Mouse (Mus musculus): Measurements from ENCODE around the gene Rag2. TPM values are rescaled to one million over a fixed set of nuclear protein-coding genes. Genes with fewer than 3 reads are reported as not detected.

Gene Rag2
- not detected for total RNA-seq (2022)

DNA sequence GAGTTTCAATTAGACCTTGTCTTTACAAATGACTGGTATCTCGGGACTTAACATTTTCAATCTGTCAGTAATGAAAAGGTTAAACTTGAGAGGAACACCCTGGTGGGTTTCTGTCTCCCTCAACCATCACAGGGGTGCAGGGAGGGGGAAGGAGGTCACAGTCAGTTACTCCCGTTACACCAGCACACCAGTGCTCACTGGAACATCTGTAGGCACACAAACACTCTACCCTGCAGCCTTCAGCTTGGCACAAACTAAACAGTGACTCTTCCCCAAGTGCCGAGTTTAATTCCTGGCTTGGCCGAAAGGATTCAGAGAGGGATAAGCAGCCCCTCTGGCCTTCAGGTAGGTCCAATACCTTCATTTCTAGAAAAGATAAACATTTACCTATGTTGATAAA lies at the start of gene Rag2:
TSS of gene Rag2 (plus strand) at position 193 of the 400 bp plus-strand sequence.
- no peak for DNase-seq (ENCODE audit: low spot score in 2 of 2)

DNA sequence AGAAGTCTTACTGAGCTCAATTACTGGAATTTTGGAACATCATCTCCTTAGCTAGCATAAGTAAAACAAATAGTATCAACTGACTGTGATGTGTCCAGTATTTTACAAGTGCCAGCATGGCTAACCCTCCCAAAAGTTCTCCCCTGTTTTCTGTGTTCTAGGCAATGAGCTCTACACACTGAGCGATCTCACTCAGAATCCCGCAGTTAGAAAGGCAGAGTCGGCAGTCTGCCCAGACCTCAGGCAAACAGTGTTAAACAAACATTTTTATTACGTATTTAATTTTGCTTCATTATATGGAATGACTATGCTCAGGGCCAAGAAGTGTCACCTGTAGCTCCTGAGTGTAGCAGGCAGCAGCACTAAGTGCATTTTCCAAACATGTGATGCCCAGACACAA lies 47.3 kb upstream of the Rag2 start:
- no peak for DNase-seq (ENCODE audit: low spot score in 2 of 2)

DNA sequence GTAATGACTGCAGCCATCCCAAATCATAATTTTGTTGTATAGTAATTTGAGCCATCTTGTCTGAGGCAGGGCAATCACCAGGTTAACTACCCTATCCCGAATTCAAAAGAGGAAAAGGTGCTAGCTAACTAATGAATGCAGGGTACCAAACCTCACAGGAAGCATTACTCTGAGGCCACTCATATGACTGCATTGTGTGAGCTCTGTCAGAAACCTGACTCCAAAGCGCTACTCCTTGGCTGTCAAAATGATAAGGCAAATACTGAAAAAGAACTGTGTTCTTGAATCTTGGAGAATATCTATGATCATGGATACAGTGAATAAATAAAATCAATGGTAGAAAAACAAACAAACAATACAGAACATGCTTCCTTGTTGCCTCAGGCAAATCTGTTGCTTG lies 44.5 kb upstream of the Rag2 start:
- no peak for DNase-seq (ENCODE audit: low spot score in 2 of 2)

DNA sequence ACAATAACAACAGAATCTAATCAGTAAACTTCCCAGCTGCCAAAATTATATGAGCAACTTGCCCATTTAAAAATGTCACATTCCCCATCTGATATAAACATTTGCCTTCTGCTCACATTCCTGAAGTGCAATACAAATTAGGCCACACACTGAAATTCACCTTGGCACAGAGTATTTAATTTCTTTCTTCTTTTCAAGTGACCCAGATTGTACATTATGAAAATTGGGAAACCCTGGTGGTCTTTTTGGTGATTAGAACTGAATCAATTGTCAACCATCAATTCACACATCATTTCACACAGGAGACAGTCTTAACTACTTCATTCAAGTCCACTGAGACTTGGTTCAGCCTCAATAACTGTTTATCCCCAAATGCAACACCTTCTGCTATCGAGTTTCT lies 44.1 kb upstream of the Rag2 start:
- no peak for DNase-seq (ENCODE audit: low spot score in 2 of 2)

DNA sequence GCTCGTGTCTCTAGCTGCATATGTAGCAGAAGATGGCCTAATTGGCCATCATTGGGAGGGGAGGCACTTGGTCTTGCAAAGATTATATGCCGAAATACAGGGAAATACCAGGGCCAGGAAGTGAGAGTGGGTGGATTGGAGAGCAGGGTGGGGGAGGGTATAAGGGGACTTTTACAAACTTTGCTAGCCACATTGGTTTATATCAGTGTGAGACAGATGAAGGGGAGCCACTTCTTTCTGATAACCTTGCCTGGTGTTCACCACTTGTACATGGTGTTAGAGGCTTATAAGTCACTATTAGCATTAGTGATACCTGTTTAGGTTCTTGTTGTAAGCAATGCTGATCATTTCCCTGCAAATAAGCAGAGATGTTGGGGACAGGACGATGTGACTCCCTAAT lies 43.5 kb upstream of the Rag2 start:
- DNase-seq (ENCODE audit: low spot score in 2 of 2): no peak

DNA sequence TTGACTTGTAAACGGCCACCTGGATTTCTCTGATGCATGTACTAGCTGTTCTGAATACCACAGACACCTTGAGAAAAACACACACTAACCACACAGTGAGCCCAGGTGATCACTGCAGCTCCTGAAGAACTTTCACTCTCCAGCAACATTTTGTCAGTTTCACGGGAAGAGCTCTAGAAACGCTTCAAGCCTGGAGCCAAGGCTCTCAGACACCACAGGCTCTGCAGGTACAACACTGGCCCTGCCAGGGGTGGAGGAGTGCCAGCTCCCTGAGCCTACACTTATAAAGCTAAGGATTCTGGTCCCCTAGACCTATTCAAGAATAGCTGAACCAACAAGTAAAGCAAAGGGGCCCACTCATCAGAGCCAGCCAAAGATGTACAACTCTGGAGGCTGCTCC lies 43.1 kb upstream of the Rag2 start:
- no peak for DNase-seq (ENCODE audit: low spot score in 2 of 2)

DNA sequence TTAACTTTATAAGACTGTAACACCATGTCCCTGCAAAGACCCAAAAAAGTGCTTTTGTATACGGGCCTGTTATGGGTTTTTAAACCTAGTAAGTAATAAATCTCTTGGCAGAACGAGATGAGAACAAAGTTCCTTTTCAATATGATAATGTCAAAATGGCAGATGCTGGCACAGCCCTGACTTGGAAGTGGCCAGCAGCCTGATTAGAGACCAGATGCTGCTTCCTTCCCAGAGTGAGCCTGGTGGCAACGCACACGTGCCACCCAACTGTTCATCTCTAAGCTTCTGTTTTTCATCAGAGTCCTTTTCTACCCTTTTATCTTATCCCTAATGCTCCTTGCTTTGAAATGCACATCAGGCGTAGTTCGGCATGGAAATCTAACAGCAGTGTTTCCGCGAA lies 33.2 kb upstream of the Rag2 start:
- no peak for DNase-seq (ENCODE audit: low spot score in 2 of 2)

DNA sequence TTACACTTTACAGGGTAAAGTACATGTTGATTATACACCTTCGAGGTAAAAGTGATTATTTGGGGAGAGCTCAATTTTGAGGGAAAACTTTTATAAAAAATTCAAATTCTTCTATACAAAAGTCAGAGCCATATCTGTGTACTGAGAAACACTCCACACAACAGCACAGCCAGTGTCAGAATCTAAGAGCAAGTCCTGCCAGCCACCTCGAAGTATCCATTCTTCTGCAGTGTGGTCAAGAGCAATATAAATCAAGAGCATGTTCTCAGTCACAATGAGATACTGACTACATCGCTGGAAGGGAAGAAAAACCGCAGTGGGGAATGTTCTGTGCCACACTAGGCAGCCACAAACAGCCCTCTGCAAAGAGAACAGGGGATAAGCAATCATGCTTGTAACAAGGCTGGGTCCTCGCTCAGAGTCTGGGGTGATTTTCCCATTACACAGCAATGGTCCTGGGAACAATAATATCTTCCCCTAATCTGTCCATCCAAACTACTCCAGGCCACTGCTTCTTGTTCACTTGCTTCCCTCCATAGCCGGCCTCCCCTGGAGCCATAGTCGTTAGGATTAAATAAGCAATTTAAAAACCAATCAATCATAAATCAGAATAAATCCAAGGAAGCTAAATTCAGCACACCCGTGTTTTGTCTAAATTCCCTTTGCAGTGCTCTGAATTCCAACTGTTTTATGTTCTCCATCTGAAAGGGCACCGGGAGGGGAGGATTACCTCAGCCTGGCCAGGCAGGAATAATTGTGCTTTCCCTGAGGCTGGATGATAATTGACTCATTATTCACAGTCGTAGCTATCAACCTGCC lies 32.3 kb upstream of the Rag2 start:
- no peak for DNase-seq (ENCODE audit: low spot score in 2 of 2)

DNA sequence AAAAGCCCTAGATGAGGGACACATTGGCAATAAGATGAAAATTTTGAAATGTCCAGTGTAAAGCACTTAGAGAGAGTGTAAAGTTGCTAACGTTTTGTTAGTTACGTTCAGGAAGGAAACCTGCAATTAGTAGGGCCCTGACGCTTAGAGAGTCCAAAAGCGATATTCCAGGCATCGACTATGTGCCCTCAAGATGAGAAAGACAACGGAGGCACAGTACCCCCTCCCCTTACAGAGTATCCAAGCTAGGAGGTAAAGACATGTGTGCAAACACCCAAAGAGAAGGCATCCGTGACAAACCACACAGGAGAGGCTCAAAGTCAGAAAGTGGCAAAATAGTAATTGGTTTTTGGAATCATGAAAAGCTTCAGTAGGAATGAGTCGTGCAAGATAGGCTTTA lies 31.6 kb upstream of the Rag2 start:
- DNase-seq (ENCODE audit: low spot score in 2 of 2): no peak

DNA sequence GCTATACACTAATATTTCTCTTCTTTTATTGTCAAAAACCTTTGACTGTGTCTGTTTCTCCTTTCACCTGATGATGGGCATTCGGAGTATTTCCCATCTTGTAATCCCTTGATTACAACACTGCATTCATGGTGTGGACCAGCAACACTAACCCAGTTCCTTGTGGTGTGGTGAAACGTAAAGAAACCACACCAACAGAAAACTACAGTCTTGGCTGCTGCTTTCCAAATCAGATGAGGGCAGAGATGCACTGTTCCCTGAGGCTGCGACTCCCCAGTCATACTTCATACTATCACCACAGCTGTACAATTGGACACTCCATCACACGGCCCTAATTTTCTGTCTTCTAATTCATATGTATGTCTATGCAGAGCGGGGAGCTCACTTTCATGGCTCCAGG lies 29.8 kb upstream of the Rag2 start:
- DNase-seq (ENCODE audit: low spot score in 2 of 2): no peak

DNA sequence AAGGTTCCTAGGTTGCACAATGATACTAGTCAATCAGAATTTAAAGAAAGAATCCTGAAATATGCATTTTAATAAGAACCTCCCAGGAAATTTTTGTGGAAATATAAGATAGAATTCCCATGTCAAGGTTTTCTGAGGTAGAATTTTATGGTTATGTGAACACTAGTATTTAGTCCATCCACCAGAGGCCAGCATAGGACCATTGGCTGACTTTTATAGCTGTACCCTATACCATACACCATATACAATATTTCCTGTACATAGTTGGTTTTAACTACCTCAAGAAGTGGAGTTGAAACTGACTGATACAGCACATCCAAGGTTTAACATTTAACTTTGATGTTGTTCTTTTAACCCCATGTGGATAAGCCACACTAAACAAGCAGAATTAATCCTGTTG lies 27.3 kb upstream of the Rag2 start:
- DNase-seq (ENCODE audit: low spot score in 2 of 2): no peak

DNA sequence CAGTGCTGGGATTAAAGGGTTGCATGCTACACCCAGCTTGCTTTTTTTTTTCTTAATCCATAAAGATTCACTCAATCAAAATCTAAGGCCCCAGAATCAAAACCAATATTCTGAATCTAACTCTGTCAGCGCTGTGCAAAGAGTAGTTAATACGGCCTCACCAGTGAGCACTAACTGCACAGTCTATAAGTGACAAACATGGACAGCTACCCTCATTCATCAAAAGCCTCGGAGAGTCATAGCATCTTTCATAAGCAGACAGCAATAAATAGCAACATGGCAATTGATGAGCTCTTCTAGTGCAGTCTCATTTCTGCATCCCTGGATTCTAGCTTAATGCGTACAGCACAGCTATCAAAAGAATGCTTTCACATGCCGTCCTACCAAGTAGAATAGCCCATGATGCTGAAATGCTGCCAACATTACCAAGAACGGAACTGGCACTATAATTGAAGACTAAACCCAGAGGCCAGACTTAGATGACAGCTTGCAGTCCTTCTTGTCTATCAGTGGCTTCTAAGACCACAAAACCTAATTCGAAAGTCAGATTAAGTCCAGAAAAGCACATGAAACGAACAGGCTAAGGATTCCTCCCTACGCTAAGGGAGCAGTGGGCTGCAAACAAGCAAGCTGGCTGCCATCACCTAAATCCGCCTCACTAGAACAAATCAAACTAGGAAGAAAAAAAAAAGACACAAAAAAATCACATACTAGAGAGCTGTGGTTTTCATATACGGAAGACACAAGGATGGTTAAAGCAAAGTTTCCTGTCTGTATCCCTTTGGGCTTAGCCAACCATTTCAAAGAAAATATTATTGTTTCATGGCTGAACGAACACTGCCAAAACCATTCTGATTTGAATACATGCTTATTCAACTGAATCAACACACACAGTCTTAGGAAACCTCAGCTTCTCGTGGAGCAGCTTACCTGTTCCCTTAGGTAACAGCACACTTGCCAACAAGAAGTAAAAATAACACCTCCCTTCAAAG lies 26.0 kb upstream of the Rag2 start:
- DNase-seq (ENCODE audit: low spot score in 2 of 2): no peak

DNA sequence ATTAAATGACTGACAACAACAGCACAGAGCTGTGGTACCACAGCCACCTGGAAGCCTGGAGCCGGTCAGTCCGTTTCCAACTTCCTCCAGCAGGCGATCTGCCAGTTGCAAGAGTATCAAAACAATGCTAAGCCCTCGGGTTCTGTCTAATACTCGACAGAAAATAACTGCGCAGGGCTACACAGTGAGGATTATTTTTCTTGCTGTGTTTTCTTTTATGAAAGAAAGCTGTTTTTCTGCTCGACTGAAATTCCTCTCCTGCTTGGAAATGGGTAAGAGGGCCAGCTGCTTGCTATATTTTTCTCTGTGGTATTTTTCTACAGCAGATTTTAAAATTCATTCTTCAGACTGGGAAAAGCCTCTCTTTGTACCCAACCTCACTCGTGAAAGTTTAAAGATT lies 23.8 kb upstream of the Rag2 start:
- DNase-seq (ENCODE audit: low spot score in 2 of 2): no peak

DNA sequence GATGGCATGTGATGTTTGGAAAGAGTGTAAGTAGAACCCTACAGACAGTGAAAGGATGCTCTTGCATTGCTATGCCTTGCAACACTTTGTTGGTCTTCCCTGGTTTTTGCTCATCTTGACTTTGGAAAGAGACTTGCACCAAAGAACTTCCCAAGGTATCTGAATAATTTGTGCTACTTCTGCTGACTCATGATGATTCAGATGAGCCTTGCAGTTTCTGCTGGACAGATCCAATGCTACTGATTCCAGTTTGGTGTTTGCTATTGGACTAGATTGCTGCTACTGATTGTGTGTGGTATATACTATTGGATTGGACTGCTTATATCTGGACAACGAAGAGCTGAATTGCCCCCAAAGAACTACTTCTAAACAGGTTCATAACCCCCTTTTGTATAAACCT lies 21.4 kb upstream of the Rag2 start:
- DNase-seq (ENCODE audit: low spot score in 2 of 2): no peak

DNA sequence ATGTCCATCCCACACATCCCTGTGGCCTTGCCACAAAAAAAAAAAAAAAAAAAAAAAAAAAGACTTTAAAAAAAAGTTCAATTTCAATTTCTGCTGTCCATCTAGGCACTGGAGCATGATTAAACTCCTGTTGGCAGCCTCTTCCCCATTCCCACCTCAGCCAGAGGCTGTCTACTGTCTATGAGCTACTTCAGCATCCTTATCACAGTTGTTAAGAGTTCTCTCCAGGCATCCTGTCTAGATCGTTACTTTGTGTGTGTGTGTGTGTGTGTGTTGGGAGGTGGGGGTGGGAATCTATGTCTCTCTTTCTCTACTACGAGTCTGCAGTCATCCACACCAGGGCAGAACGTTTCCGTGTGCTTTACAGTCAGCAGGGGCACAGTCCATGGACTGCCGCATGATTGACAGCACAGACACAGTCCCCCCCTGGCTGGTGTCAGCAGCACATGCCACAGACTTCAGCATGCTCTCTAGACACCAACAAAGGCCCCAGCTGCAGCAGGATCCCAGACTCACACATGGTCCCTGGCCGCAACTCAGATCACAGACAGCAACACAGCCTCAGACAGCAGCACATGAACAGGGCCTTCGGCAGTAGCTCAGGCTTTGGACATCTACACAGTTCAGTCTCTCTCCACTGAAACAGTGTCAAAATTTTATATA lies 16.2 kb upstream of the Rag2 start:
- DNase-seq (ENCODE audit: low spot score in 2 of 2): no peak

DNA sequence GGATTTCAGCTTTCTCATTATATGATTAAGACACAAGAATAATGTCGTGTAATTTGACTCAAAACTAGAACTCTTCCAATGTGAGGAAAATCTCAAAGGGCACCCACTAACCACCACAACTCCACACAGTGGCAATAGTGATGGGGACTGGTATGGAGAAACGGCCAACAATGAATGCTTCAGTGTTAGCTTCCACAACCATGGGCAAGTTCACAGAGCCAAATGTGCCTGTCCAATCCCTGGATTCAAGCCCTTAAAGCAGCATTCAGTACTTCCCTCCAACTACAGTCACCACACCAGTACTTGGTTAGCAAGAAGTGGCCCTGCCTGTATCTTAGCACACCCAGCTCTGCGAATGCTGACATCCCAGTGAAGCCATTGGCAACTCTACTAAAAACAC lies 13.7 kb upstream of the Rag2 start:
- DNase-seq (ENCODE audit: low spot score in 2 of 2): no peak

DNA sequence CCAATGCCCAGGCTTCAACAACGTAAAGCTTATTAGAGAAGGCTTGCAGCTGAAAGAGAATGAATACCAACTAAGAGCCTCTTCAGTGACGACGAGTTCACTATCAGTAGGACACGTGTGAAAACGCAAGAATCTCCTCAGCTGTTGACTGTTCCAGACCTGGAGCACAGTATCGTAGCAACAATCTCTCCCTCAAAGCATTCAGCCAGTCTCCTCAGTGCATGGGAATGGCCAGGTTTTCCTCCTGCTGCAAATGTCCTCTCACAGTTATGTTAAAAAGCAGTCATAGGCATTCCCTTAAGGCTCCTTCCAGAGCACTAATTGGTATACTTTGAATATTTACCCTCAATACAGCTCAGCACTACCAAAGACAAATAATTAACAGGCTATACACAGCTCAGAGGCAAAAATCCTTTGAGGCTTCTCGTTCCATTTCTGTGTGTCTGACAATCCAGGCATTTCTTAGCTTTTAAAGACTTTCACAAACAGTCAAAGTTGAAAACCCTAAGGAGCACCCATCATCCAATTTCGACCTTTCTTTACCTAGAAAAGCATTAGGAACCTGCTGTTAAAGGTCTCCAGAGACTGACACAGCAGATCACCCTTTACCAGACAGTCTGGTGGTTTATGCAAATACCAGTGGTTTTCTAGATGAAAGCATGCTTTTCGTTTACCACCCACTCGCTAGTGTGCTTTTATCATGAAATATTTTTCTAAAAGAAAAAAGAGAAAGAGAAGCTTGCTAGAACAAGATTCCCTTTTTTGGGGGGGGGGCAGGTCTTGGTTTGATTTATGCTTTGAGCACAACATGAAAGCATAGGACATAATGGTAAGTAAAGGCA lies 8.8 kb upstream of the Rag2 start:
- DNase-seq (ENCODE audit: low spot score in 2 of 2): no peak

DNA sequence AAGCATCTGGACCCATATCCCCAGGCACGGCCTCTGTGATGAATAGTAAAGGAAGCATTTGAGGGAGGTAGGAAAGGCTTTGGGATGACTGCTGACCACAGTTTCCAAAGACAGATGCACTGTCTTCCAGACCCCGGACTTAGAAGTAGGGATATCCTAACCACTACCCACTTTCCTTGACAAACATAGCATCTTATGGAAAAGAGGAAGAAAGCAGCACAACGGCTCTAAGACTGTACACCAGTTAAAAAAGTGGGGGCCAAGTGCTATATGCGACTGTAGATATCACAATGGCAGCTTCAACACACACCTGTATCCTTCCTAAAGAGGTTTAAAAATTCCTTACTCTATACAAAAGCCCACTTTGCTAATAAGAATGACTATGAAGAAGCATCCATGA lies 6.1 kb upstream of the Rag2 start:
- no peak for DNase-seq (ENCODE audit: low spot score in 2 of 2)

DNA sequence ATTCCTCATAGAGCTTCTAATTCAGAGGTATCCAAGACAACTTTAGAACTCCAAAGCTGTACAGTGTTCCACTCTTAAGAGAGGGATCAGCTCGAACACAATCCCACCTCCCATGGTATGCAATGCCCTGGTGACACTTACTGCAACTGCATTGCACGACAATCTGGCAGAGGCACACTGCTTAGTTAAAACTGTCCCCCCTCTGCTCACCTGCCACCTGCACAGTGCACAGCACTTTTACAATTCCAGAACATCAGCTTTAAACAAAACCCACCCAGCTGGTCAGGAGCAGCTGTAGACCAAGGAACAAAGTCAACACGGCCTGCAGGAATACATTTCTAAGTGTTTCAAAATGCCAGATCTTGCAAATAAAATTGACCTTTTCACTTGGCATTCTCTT lies 3.6 kb upstream of the Rag2 start:
- DNase-seq (ENCODE audit: low spot score in 2 of 2): no peak

DNA sequence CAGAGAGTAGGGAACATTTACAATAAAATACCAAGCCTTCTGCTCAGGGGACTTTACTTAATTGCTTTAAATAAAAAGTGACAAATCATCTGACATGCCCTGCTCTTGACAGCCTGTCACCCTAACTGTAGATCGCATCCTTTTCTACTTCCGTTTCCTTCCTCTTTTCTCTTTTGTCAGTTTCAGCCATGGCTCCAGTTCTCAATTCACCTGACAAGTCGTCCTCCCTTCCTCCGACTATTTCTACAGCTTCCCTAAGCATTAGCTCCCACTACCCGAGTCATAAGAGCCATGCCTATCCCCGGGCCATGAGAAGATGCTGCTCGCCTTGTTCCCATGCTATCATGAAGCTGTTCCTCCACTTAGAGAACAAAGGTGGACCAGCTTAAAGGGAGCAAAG lies 2.9 kb upstream of the Rag2 start:
- no peak for DNase-seq (ENCODE audit: low spot score in 2 of 2)

DNA sequence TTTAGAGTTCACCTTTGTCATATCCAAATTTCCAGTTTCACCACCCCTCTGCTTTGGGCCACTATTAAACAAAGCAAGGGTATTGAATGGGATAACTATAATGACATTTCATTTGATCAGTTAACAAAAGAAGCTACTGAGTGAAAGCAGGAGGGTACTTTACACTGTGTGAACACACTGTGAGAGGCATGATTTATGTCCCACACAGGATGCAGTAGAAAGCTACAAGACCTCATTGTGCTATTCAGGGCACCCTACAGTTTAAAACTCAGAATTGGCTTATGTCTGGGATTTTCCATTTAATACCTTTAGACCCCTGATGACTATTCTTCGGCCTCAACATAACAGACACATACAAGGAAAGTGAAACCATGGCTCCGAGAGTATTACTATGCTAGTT lies 1.5 kb upstream of the Rag2 start:
- DNase-seq (ENCODE audit: low spot score in 2 of 2): no peak
